Mouse (Mus musculus): ENCODE data around the gene Med12. TPM values are rescaled to one million over a fixed set of nuclear protein-coding genes. Genes with fewer than 3 reads are reported as not detected.
"Not testable (repeated sequence)": the region's sequence is repeated elsewhere in the genome, so short reads cannot be mapped to it uniquely, and the experiment has no call there.

Gene Med12
- polyA plus RNA-seq, 1 experiment, result 77.3 TPM

DNA sequence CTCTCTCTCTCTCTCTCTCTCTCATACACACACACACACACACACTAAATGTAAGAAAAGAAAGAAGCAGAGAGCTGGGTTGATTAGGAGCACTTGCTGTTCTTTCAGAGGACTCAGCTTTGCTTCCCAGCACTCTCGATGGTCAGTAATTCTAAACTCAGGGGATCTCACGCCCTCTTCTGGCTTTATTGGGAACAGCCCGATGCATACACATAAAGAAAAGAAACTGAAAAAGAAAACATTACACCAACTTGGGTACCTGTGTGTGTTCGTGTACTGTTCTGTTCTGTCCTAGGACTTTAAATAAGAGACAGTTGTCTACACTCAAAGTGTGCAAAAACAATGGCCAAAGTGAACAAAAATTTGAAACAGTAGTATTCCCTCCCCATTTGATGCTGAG, 64.8 kb downstream of the Med12 start:
- DNase-seq (ENCODE audit: low read depth), result no peak
- TF ChIP-seq CTCF (IDR thresholded peaks at IDR 0.05; ENCODE audit: borderline replicate concordance, extremely low read depth, insufficient read depth, insufficient read length) (no peak), POLR2A (IDR thresholded peaks at IDR 0.05; ENCODE audit: borderline replicate concordance, extremely low read depth, insufficient read depth, insufficient read length, poor library complexity, severe bottlenecking) (no peak)

DNA sequence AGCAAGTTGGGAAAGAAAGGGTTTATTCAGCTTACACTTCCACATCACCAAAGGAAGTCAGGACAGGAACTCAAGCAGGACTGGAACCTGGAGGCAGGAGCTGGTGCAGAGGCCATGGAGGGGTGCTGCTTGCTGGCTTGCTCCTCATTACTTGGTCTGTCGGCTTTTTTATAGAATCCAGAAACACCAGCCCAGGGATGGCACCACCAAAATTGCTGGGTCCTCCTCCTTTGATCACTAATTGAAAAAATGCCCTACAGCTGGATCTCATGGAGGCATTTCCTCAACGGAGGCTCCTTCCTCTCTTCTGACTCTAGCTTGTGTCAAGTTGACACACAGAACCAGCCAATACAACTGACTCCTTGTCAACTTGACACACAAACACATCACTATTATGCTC, 69.0 kb downstream of the Med12 start:
- not testable (repeated sequence) for DNase-seq (ENCODE audit: low read depth)

DNA sequence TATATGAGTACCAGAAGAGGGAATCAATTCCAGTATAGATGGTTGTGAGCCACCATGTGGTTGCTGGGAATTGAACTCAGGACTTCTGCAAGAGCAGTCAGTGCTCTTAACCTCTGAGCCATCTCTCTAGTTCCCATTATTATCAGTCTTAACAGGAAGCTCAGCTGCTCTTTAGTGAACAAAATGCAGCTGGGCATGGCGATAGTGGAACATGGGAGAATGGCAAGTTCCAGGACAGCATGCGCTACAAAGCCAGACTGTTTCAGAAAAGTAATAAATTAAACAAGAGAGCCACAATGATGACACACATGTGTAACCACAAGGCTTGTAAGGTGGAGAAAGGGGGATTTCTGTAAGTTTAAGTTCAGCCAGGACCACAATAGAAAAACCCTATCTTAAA, 71.6 kb downstream of the Med12 start:
- TF ChIP-seq POLR2A (IDR thresholded peaks at IDR 0.05; ENCODE audit: borderline replicate concordance, extremely low read depth, insufficient read depth, insufficient read length, poor library complexity, severe bottlenecking) (no peak), CTCF (IDR thresholded peaks at IDR 0.05; ENCODE audit: borderline replicate concordance, extremely low read depth, insufficient read depth, insufficient read length) (no peak)
- no peak for DNase-seq (ENCODE audit: low read depth)

DNA sequence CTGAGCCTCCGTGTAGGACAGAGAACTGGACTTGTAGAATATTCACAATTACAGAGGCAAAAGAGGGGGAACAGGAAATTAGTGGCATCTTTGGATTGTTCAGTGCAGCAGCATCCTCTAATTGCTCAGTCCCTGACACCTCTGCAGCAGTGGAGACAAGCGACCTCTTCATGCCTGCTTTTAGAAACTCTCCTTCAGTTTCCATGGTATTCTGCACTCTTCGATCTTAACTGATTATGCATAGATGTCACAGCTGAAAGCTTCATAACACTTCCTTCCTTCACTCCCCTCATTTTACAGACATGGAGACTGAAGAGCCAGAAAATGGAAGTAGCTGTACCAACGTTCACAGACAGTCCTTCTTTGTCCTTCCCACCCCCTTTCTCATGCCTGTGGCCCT, 72.6 kb downstream of the Med12 start:
- TF ChIP-seq POLR2A (IDR thresholded peaks at IDR 0.05; ENCODE audit: borderline replicate concordance, extremely low read depth, insufficient read depth, insufficient read length, poor library complexity, severe bottlenecking) (no peak), CTCF (IDR thresholded peaks at IDR 0.05; ENCODE audit: borderline replicate concordance, extremely low read depth, insufficient read depth, insufficient read length) (no peak)
- DNase-seq (ENCODE audit: low read depth), result peak; percentile 19

Other genes with a start within 250 kb of the Med12 start
- 0.03 TPM in 1 of 2 replicates, not detected in the other for gene Tex11, start 214.4 kb upstream of the Med12 start, polyA plus RNA-seq (2012; rRNA removed)
- 3.1 and 4.1 TPM in 2 replicates for gene Slc7a3, start 188.0 kb upstream of the Med12 start, polyA plus RNA-seq (2012; rRNA removed)
- 40.8 and 48.7 TPM in 2 replicates for gene Snx12, start 51.5 kb upstream of the Med12 start, polyA plus RNA-seq (2012; rRNA removed)
- 12.7 and 14.7 TPM in 2 replicates for gene Foxo4, start 19.5 kb upstream of the Med12 start, polyA plus RNA-seq (2012; rRNA removed)
- not detected in 2 replicates for gene Gm614, start 10.0 kb upstream of the Med12 start, polyA plus RNA-seq (2012; rRNA removed)
- 4.1 and 5.9 TPM in 2 replicates for gene Il2rg, start 5.8 kb upstream of the Med12 start, polyA plus RNA-seq (2012; rRNA removed)
- gene Gm20489, start 5.0 kb upstream of the Med12 start, polyA plus RNA-seq (2012; rRNA removed), result not detected in 2 replicates
- gene Nlgn3, start 25.1 kb downstream of the Med12 start, polyA plus RNA-seq (2012; rRNA removed), result 35.0 and 54.4 TPM in 2 replicates
- gene Gjb1, start 102.3 kb downstream of the Med12 start, polyA plus RNA-seq (2012; rRNA removed), result 0.33 and 0.66 TPM in 2 replicates
- gene Zmym3, start 146.8 kb downstream of the Med12 start, polyA plus RNA-seq (2012; rRNA removed), result 178 and 190 TPM in 2 replicates
- 419 and 430 TPM in 2 replicates for gene Nono, start 155.3 kb downstream of the Med12 start, polyA plus RNA-seq (2012; rRNA removed)
- 3.3 and 5.4 TPM in 2 replicates for gene Itgb1bp2, start 175.1 kb downstream of the Med12 start, polyA plus RNA-seq (2012; rRNA removed)